Mouse (Mus musculus): ENCODE results near the gene Paics.

The Paics gene

DNA sequence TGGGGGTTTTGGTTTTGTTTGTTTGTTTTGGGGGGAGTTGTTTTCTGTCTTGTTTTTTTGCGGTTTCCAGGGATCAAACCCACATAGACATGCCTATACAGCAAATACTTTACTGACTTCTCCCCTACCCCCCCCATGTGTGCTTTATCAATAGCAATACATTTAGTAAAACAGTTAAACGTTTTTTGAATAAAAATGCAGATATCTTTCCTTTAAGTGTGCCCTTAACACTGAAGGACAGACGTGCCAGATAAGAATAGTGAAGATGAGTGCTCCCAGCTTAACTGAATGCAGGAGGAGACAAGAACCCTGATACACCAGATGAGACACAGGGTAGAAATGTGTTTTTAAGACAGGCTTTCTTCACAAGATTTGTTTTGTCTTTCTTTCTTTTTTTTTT is 60.0 kb downstream of the Paics start:
- DNase-seq (ENCODE audit: extremely low spot score) = no peak

DNA sequence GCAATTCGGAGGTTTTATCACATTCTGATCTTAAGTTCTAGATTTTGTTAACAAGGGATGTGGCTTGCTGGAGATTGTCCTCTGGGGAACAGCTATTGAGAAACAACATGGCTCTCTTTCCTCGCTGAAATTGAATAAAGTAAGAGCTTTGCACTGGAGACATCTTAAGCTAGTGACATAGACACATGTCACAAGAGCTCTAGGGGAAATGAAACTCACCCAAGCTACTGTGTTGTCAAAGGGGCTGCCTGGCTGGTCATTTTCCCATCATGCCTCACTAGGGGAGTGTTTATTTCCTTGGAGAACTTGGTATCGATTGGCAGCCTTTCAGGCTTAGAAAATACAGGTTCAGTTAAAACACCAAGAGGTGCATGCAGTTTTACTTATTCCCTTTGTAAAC is 62.1 kb downstream of the Paics start:
- DNase-seq (ENCODE audit: extremely low spot score) = no peak

DNA sequence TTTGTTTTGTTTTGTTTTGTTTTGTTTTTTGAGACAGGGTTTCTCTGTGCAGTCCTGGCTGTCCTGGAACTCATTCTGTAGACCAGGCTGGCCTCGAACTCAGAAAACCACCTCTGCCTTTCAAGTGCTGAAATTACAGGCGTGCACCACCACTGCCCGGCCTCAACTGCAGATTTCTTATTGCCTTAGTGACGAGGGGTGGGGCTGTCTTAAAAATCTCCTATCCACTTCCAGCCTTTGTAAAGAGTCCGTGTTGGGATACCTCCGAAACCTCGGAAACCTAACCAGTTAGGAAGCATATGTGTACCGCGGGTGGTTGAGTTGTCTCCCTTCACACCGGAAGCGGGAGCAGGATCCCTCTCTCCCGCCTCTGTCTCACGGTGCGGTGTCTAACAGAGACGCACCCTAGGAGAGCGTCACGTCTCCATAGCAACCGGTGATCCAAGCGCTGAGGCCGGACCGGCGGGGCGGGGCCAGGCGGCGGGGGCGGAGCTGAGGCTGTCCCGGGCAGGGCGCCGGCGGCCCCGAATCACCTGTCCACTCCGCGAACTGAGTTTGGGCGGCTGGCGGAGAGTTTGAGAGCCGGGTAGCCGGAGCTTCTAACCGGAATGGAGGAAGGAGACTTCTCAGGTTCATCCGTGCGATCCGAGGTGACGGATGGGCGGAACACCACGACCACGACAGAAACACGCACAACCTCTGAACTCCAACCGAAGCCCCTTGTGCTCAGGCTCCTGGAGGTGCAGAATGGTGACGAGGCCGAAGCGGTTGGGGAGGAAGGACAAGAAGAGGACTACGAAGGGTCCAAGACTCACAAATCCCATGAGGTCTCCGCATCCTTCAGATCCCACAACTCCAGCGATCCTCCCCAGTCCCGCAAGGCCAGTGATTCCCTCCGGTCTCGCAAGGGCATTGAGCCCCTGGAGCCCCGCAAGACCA is 64.7 kb downstream of the Paics start, which contains the start of gene Thegl:
Gene Thegl (plus strand): TSS at position 480 of the 939 bp plus-strand sequence.
- peak; percentile 88 for DNase-seq (ENCODE audit: extremely low spot score)

All from embryo, embryonic 9.5 days (tissue).